Mouse (Mus musculus): ENCODE measurements around the gene Hdac6.

The Hdac6 gene

DNA sequence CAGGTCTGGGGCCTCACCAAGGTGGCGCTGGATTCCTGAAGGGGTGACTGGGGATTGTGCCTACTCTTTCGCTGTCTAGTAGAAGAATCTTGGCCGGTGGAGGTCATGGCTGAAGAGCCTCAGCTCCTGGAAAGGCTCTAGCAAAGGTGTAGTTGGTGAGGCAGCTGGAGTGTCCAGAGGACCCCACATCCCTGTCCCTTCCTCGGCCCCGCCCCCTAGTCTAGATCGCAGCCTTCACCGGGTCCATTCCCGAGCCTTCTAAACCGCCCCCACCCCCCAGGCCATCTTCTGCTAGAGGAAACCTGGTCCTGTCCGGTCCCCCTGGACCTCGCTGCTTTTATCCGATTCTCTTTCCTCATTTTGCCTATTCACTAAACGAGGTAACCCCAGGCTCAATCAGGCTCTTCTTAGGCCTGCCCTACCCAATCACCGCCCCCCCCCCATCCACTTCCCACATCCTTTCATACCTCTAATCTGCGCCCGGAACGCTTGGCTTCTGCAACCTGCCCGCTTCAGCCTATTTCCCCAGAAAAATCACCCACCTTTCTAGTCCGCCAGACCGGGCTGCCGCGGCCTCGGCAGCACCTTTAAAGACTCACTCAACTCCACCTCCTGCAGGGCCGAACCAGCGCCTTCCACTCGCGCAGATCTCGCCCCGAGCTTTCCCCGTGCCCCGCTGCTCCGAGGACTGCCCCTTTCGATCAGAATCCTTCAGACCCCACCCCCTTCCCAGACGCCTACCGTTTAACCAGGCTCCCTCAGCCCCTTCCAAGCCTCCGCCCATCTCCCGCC lies at the start of gene Hdac6:
Hdac6 (minus strand) TSS at position 782 of the 792 bp plus-strand sequence.
- DNase-seq: peak; percentile 26

DNA sequence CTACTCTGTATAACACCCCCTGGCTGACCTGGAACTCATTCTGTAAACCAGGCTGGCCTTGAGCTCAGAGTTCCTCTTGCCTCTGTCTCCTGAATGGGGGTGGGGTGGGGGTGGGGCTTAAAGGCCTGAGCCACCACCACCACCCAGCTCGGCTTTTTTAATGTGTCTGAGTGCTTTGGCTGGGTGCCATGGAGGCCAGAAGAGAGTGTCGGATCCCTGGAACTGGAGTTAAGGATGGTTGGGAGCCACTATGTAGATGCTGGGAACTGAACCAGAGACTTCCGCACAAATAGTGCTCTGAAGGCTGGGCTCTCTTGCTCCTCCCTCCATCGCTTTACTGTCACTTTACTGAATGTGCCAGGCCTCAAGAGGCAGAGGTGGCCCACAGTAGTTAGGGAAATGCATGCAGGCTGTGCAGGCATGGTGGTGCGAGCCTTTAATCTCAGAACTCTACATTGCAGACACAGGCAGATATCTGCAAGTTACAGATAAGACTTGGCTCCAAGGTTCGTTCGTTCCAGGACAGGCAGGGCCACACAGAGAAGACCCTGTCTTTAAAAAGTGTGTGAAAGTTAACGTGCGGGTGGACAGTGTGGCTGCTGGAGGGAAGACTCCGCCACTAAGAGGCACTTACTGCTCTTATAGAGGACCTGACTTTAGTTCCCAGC lies 45.5 kb upstream of the Hdac6 start:
- peak; percentile 37 for DNase-seq

DNA sequence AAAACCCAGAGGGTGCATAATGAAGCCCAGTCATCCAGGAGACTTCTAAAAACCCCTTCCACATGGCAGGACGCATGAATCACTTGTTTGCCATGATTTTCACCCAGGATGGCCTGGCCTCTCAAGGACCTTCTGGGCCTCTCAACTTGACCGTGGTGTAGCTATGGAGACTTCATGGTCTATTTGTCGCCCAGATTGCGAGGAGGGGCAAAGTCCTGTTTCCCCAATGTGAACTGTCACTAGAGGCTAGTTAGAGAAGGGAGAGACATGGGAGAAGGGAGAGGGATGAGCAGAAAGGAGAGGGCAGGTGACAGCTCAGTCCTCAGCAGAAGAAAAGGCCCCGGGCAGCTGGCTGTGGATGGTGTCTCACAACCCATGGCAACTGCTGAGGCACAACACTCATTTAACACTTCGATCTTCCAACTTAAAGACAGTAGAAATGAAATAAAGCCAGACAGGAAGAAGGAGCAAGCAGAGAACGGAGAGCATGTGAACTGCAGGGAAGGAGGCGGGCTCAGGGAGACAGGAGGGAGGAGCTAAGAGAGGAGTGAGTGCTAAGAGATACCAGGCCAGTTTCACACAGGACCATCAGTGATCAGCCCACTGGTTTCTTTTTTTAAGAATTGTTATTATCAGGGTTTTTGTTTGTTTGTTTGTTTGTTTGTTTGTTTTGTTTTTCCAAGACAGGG lies 44.8 kb upstream of the Hdac6 start:
- peak; percentile 69 for DNase-seq

DNA sequence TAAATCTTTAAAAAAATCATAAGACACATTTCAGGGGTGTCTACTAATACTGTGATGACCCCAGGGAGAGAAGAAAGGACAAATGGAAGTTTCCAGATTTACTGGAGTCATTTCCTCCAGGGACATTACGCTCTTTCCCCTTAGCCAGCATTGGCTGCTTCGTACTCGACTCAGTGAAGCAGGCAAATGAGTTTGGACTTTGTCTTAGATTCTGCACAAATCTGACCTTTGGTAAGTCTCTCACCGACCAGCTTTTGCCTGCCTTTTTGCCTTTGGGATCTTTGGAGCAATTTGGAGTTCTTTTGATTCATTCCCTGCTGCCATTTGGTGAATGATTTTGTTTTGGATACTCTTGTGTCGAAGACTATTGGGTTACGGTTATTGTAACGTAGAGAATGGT lies 33.7 kb upstream of the Hdac6 start:
- peak; percentile 77 for DNase-seq

DNA sequence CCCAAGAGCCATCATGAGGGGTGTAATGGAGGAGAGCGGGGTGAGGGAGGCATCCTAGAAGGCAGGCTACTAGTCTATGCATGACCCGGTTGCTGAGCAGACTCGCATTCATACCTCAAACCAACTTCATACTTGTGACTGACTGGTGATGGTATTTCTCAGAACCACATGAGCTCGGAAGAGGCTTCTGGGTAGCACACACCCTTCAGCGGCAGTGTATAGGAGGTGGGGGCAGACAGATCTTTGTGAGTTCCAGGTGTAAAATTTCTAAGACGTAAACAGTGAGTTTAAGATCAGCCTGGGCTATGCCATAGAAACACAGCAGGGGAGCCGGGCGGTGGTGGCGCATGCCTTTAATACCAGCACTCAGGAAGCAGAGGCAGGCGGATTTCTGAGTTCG lies 30.2 kb upstream of the Hdac6 start, which contains the start of gene Gata1:
Gata1 (minus strand) TSS at position 180 of the 400 bp plus-strand sequence.
- no peak for DNase-seq

DNA sequence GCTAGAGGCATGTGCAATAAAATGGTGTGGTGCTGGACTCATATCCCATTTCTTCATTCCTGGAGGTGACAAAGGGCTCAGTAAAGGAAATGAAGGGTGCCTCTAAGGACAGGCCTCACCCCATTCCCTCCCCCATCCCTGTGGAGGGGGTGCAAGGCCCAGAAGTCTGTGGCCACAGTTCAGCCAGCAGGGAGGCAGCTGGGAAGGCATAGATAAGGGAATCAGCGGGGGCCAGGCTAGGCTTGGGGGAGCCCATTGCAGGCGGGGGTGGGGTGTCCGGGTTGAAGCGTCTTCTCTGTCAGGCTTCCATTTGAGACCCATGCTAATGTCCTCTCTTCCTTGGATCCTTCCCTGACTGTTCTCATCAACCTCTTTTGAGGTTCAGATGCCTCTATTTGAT lies 23.6 kb upstream of the Hdac6 start:
- no peak for DNase-seq

DNA sequence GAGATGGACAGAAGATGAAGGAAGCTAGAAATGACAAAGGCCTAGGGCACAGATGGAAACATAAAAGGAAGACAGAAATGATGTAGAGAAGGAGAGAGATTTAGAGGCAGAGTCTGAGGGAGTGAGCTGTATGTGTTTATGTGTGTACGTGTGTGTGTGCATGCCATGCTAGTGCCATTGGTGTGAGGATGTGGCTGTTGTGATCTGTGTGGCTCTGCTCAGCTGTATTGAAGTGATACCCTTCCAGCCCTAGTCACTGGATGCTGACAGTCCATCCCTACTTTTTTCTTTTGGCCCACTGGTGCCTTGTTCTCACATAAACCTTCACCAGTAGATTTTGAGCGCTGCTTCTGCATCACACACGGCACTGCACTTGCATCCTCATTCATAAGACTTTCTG lies 21.2 kb upstream of the Hdac6 start:
- no peak for DNase-seq

DNA sequence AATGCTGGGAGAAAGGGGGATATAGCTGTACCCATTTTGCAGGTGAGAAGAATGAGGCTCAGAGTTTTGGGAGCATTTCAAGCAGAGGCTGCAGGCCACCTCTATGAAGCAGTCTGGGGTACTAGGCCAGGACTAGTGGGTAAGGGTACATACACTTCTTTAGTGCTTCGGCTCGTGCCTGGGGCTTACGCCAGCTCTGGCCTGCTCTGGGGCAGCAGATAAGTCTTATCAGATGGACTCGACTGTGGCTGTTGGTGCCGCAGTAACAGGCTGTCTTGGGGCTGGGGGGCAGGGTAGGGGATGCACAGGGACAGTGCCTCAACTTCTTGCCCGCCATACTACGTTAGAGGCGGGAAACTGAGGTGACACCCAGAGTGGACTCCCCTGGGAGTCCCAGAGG lies 20.5 kb upstream of the Hdac6 start:
- DNase-seq: no peak

DNA sequence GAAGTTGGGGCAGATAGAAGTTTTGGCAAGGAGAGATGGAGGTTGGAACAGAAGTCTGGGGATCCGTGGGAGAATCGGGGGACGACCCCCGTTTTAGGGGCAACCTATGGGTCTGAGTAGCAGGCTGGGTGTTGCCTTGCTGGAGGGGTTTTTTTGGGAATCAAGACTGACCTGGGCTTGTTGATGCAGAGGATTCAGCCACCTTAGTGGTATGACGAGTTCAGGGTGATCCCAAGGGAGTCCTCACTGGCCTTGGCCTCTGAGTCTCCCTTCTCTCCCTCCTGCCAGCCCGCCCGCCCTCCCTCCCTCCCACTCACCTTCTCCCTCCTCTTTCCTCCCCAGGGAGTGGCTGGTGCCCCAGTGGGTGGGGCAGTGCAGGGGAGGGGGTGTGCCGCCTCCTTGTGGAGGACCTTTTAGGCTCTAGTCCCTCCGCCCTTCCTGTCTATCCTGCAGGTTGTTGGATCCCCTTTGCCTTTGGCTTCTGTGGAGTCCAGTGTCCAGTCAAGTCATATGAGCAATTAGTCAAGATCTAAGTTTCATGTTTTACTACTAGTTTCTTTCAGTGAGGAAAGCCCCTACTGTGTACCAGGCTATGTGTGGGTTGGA lies 20.0 kb upstream of the Hdac6 start:
- DNase-seq: no peak

DNA sequence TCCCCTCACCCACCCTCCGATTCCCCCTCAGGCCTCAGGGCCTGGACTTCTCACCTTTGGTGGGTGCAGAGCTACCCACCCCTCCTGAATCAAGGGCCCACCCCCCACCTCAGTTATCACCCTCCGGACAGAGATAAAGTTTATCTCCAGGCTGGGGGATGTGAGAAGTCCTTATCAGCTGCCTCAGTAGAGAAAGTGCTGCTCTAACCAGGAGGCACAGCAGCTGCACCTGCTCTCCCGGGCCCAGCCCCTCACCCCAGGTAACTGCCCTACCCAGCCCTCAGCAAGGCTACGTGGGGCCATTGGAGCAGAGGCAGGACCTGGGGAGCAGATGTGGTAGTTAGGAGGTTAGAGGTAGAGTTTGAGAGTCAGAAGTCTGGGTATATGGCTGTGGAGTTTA lies 18.5 kb upstream of the Hdac6 start:
- DNase-seq: no peak

DNA sequence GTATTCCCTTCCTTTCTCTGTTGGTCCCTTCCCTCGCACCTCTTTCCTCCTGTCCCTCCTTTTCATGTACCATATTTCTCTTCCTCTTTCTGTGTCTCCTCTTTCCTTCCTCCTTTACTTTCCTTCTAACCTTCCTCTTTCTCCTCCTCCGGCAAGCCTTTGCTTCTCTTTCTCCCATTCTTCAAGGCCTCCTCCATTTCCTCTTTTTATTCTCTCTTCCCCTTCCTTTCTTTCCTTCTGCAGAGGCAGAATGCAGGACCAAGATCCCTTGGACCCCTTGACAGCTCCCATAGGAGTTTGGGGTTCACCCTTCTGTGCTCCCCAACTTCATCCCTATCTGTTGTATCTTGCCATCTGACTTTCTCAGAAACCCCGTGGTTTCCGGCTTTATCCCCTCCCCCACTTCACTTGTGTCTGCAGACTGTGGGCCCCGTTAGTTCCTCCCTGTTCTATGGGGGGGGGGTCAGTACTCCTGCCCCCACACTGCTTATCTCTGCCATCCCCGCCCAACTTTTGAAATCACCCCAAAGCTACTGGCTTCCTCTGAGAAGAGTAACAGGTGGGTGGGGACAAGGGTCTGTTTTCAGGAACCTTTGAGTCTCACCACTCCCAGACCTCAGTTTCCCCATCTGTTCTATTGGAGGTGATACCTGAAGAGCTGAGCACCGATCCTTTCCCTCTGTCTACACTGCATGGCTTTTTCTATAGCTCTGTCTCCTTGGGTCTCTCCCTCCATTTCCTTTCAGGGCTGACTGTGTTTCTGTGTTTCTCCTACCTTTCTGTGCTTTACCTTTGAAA lies 16.3 kb upstream of the Hdac6 start:
- DNase-seq: no peak

DNA sequence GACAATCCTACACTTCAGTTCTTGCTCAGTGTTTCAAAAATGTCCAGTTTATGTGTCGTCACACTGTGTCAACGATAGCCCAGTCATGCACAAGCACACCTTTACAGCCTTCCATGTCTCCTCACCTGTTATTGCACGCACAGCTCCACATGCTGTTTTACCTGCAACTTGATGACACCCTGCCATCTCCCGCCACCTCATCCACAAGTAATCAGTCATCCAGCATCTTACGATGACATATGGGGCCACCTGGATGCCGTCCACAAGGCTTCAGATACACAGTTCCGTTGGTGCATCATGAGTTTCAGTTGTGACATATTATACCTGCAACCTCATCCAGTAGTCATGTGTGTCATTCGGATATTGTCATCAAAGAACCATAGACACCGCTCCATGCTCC lies 11.2 kb upstream of the Hdac6 start:
- DNase-seq: no peak

DNA sequence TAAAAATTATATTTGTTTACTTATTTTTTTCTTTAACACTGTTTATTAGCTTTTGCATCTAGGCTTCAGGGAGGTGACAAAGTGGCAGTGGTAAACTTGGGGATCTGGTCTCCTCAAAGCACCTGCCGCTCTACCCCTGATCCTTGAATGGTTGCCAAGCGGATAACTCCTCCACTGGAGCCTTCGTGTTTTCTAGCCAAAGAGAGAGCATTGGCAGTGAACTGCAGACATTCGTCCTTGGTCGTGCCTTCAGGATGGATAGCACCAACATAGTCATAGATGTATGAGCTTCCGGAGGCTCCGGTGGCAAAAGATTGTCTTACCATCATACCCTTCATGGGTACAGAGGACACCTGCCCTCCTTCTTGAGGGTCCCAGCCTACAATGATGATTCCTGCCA lies 2.4 kb upstream of the Hdac6 start:
- DNase-seq: no peak

DNA sequence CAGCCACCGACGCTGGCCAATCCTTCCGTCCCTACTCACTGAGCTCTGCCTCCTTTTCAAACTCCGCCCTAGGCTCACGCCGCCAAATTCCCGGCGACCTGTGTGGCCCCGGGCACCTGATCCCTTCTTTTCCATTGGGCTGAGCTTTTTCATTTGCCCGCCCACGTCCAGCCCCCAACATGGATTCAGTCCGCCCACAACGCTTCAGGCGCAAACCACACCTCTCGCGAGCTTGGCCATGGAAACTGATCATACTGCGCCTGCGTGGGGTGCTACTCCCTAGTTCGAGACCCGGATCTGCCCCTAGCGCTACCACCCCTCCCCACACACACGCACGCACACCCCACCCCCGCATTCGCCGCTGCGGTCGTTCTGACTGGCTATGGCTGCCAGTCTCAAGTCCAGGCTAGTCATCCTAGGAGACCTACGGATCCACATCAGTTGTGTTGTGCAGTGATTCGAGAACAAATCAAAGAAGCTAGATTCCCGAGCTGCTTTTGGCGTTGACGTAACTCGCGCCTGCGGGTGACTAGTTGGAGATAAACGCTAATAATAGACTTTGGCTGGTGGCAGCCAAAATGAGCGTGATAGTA lies 307 bp upstream of the Hdac6 start:
- peak; percentile 97 for DNase-seq

DNA sequence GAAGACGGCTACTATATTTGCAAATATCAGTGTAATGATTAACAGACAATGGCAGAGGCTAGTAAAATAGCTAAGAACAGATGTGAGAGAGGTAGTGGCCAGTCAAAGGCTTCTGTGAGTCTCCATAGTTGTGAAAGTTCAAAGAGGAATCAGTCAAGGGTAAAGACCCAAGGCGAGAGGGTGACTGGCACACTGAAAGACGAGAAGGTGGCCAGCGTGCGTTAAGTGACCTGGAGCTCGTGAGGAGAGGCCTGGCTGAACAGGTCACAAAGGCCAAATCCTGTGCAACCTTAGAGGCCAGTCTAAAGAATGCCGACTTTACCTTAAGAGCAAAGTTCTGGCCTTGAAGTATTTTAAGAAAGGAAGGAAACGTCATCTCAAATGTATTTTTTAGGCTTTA lies 2.1 kb downstream of the Hdac6 start:
- DNase-seq: peak; percentile 50

DNA sequence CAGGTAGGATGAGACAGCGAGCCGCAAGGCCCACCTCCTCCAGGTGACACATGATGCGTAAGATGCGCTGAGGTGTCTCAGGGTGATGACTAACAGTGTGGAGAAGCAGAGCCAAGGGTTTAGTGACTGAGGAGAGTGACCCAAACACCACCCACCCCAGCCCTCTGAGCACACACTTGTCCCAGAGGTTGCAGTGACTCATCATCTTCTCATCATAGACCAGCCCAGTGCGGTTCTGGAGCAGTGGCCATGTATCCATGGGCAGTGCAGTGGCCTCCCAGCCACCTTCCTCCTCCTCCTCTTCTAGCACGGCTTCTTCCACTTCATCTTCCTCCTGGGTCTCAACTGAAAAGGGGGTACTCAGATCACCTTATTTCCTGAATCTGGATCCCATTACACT lies 10.0 kb downstream of the Hdac6 start:
- no peak for DNase-seq

DNA sequence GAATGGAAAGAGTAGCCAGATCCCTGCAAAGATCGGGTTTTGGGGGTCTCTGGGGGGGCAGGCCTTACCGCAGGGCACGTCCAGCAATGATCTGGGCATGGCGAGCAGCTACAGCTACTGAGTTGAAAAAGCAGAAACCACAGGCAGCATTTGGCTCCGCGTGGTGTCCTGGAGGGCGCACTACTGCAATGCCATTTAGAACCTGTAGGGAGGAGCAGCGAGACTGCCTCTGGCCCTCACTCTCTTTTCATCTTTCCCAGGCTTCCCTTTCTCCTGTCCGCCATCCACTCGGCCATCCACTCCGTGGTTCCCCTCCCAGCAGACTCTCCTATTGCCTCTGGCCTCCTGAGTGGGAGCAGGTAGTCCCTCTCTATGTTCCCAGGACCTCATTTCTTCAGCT lies 10.8 kb downstream of the Hdac6 start:
- no peak for DNase-seq

DNA sequence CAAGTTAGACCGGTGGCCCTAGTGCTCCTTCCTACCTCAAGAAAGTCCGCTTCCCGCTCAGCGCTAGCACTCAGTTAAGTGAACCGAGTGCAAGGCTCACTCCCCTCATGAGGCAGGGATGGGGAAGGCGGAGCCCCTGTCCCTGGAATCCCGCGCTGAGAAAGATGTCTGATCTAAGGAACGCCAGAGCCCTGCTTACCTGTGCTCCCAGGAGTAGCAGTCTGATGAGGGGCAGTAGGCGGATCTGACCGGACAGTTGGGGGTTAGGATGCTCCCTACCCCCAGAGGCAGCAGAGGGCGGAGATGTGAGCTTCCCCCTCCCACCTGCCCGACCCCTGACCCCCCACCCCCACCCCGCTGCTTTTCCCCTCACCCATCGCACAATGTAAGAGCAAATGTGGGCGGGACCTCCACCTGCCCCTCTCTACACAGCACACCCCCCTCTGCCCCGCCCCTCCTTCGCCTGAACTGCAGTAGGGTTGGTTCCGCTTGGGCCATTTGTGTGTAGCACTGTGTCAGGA lies 19.4 kb downstream of the Hdac6 start, which contains the start of gene Eras:
Eras (minus strand) TSS at position 338 of the 521 bp plus-strand sequence.
- DNase-seq: no peak

DNA sequence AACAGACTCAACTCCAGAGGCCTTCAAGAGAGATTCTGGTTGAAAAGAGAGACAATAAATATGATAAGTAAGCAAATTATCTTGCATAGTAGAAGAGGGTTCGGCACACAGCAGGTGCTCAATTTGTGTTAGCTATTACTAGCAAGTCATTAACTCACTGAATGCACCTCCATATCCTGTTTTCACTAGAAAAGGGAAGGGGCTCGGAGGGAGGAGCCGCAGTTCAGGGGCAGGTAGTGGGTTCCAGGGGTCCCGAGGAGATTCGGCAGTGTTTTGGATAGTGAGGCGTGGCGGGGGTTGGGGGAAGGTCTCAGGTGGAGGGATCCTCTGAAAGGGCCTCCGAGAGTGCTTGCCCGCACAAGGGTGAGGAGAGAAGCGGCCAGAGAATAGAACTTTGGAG lies 20.6 kb downstream of the Hdac6 start:
- no peak for DNase-seq

DNA sequence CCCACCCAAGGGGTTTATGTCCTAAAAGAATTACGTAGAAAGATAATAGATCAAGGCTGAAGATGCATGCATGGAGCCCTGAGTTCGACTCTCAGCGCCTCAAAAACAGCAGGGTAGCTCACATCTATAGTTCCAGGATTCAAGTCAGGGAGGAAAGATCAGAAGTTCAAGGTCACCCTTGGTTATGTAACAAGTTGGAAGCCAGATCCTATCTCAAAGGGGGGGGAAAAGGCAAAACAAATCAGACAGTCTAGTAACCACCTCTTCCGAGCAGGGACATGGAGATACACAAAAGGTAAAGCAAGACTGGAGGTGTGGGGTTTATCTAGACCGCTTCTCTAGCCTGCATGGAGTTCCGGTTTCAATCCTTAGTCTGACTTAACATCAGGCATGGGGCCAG lies 21.4 kb downstream of the Hdac6 start:
- no peak for DNase-seq

DNA sequence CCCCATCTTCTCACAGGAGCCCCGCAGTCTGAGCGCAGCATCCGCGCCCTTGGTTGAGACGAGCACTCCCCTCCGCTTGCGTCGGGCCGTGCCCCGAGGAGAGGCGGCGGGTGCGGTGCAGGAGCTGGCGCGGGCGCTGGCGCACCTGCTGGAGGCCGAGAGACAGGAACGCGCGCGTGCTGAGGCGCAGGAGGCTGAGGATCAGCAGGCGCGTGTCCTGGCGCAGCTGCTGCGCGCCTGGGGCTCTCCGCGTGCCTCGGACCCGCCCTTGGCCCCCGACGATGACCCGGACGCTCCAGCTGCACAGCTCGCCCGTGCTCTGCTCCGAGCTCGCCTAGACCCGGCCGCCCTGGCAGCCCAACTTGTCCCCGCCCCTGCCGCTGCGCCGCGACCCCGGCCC lies 25.7 kb downstream of the Hdac6 start:
- no peak for DNase-seq
